Mouse (Mus musculus) ES-E14 (cell line): ENCODE measurements around the gene Fam83d.

ENCODE experiments used
- CHD2 ChIP-seq: IDR thresholded peaks from 2 replicates; pipeline ENCODE4 v1.6.1; 2014; ENCODE audit warnings: mild to moderate bottlenecking, low read depth, low read length, inconsistent platforms
- MAFK ChIP-seq: IDR thresholded peaks from 2 replicates; pipeline ENCODE4 v1.6.1; 2014; ENCODE audit warnings: mild to moderate bottlenecking, low read depth, low read length, inconsistent platforms; ENCODE audit not compliant: insufficient read depth
- ZC3H11A ChIP-seq: IDR thresholded peaks from 2 replicates; pipeline ENCODE4 v1.6.1; 2012; ENCODE audit warnings: low read depth, mild to moderate bottlenecking, inconsistent platforms, low read length, borderline replicate concordance
- ZNF384 ChIP-seq: IDR thresholded peaks from 2 replicates; pipeline ENCODE4 v1.6.1; 2012; ENCODE audit warnings: low read depth, low read length, inconsistent platforms

GRCm38 (mm10) chr2:158771066-158771763, 3.3 kb downstream of the Fam83d start:
- TF ChIP-seq ZNF384 (no peak), MAFK (no peak), ZC3H11A (no peak), CHD2 (no peak)
